Mouse (Mus musculus) T-helper 17 cell (primary cell): Measurements from ENCODE around the gene Fam107b.

Experiments used
- in situ Hi-C, 2 experiments: fragments of 300-600 bp; cut with MboI, MseI; formaldehyde crosslinking; loops; 1 replicate in 1 of 2; 2 replicates in 1 of 2; pipeline ENCODE4 v1.15.1; 2025; ENCODE audit warnings: high pct_unique_total_duplicates in 2 of 2

The Fam107b gene

DNA sequence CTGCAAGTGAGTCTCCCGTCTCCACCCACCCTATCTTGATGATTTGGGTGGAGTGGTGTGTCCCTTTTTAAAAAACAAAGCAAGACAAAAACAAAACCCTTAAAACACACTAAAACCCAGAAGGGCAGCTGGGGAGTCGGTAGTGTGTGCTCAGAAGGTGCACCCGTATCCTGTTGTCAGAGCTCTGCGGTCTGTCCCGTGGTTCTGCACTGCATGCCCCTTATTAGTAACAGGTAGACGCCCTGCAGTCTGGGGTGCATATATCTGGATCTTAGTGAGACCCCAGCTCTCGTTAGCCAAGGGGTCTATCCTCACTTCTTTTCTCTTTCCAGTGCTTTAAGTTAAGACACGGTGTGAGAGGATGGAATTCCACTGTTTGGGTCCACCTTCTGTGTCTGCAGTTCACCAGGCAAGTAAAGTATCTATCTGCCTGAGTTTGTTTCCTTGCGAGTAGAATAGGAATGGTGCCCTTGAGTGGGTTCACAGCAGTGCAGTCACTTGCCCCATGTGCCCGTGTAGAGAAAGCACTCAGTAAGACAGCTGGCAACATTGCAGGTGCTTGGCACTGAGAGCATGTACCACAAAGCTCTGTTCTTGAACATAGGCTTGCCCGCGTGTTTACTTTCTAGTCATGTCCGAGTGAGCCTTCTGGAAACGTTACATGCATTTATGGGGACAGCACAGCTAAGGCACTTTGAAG lies 161.2 kb downstream of the Fam107b start:
- in situ Hi-C loops, result no loop called here

DNA sequence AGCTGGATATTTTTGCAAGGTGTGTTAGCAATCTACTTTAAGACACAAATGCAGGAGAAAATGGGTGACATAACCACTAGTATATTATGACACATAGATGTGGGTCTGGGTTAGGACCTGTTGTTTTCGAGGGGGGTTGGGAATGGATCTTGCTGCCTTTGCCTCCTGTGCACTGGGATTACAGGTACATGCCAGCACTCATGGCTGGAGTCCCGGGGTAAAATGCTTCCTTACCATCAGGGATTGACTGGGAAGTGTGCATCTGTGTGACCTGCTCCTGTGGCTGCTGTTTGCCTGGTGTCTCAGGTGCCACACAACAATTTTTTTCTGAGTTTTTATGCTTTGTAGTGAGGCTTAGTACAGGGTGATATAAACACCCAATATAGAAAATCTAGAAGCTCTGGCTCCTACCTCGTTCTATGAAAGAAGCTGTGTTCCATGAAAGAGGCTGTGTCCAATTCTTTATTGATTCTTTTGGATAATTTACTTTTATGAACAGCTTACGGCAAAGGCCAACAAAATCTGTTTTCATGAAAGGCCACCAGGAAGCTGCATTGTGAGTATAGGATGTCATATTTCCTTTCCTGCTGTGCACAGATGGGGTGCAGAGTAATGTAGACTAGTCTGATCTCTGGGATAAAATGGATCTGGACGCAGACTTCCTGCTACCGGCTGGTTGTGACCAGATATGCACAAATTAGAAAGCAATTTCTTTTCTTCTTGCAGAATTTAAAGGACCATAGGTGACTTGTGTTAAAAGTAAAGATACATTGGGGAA lies 167.8 kb downstream of the Fam107b start:
- in situ Hi-C loops, result no loop called here

DNA sequence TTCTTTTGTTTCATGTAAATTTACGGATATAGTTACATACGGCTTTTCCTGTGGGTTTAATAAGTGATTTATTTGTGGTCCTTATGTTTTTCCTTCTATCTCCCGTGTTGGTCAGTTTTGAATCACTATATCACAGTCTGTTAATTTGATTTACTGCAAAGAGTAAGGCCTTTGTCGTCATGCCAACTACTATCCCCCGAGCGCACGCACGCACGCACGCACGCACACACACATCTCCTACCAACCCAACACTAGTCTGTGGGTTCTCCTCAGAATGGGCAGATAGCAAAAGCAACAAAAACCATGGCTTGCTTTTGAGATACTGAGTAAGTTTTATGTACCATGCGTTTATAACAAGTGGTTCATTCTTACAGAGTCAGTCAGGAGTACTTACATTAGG lies 168.4 kb downstream of the Fam107b start:
- in situ Hi-C loops, result no loop called here

DNA sequence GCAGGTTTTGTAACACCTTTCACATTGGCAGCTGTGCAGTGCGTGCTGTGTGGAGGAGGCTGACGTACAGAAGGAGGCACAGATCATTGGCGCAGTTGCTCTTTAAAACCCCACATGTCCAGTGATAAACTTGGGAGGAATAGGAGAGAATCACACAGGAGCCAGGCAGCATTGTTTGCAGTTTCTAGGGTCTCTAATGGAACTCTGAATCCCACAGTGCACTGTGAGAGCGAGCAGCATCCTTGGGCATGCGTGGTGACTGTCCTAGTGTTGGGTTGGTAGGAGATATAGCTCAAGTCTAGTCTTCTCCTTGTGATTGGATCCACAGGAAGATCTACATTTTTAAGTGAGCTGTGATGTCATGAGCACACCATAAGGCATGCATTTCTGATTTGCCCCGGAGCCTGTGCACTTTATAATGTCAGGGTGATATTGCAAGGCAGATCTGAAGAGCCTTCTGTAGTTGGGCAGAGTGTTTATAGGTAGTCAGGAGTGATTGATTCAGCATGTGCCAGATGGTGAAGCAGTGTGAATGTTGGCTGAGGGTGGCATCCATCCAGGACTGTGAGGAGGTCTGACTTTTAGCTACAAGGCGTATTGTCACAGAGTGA lies 169.2 kb downstream of the Fam107b start:
- in situ Hi-C loops, result no loop called here

DNA sequence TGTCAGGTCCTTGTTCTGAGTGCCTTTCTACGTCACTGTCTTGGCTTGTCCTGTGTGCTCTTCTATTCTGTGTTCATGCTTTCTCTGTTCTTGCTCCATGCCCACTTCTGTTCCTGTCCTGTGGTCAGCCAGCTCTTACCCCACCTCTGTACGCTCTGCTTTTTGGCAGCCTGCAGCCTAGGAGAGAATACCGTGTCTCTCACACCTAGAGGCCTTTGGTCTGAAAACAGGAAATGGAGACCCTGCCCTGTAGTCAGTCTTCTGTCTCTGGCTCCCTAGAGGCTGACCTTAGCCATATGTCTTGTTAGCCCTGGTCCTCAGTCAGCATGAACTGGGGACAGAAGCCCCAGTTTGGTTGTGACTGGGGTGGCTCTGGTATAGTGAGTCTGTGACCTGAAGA lies 170.0 kb downstream of the Fam107b start:
- in situ Hi-C loops, result no loop called here

DNA sequence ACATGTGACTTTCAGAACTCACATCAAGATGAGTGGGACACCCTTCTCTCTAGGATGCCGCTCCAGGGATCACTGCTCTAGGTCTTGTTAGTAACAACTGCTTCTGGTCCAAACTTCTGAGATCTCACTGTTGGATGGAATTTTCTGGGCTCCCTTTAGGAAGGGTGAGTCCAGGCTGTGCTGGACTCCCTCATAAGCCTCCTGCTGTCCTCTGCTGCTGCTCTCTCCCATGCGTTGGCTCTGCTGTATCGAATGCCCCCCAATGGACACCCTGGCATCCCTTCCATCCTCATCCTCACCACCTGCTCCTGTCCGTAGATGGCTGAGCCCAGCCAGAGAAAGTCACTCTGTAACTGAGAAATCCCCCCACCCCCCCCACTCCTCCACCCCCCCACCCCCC lies 170.4 kb downstream of the Fam107b start:
- in situ Hi-C loops, result no loop called here

DNA sequence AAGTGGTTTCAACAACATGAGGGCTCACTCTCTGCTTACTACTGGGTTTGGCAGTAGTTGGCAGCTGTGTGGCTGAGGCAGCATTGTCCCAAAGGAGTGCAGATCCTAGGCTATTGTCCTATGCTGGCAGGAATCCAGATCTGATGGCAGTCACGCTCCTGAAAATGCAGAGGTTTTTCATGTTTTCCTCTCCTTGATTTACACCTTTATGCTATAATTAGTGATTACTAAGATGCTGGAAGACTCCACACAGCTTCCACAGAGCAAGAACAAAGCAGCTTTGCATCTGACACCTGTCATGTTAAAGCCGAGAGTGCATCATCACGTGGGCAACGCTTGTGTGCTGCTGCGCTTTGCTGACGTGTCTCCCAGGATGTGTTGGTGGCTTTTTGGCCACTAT lies 172.2 kb downstream of the Fam107b start:
- in situ Hi-C loops, result no loop called here

DNA sequence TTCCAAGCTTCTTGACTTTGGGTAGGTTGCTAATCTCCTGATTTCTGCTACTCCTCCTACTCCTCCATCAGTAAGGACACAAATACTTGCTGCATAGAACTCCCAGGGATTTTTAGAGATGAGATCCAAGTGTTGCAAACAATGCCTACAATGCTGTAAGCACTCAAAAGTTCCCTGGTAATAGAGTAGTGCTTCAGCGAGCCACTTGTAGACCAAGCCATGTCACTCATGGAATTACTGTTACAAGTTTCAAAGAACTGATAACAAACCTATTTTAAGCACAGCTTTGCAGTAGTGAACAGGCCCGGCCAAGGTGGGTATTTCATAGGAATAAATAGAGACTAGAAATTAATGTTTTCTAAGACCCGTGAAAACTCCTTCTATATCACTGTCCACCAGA lies 174.8 kb downstream of the Fam107b start:
- in situ Hi-C loops, result no loop called here

DNA sequence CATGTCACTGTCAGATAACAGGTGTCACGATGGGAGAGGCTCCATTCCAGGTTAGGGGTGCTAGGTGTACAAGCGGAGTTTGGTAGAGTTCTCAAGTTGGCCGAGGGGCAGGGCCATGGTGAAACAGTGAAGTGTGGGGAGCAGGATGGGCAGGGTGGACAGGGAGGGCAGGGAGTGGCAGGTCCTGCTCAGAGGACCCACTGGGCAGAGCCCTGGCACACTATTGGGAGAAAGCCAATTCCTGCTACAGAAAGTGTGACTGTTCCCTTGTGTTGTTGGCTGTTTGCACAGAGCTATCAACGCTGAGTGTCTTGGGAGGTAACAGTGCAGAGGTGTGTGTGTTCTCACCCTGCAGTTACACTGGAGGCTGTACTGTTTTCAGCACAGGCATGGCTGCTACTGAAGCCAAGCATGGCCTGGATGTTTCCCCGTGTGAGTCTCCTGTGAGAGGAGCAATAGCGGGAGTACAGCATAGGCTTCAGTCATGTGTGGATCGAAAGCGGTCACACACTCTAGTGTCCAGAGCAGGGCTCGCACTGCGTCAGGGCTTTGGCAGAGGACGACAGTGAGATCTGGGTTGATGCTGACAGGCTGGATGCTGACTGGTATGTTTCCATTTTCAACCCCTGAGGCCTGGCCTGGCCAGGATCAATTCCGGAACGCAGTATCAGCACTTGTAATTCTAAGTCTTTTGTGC lies 175.8 kb downstream of the Fam107b start:
- in situ Hi-C loops, result no loop called here

DNA sequence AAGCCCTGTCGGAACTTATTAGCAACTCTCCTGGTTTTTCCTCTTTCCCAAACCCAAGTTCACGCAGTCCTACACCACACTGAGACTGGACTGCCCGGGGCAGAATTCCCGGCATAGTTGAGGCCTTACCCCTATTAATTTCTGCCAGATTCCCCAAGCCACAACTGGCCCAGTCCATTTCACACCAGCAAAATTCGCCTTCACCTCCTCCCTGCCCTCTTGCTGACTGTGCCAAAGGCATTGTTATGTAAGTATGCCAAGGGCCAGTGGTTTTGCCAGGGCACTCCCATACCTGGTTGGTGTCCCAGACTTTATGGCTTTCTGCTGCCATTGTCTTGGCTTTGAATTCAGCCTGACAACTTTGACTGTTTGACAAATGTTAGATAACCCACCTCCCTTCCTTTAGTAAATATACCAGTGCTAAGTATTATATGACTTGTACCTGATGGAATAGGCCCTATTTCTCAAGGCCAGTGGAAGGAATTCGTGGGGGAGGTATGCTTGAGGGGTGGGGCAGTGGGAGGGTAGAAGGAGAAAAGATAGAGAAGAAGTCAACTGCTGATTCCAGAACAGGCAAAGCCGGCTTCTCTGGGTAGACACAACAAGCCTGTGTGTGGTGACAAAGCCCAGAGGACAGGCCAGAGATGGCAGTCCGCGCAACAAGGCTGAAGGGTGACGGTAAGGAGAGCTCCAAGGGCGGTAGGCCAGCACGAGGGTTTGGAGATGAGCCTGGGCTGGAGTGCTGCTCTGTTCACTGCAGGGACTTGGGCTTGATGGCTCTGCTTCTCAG lies 178.6 kb downstream of the Fam107b start:
- in situ Hi-C loops, result no loop called here

DNA sequence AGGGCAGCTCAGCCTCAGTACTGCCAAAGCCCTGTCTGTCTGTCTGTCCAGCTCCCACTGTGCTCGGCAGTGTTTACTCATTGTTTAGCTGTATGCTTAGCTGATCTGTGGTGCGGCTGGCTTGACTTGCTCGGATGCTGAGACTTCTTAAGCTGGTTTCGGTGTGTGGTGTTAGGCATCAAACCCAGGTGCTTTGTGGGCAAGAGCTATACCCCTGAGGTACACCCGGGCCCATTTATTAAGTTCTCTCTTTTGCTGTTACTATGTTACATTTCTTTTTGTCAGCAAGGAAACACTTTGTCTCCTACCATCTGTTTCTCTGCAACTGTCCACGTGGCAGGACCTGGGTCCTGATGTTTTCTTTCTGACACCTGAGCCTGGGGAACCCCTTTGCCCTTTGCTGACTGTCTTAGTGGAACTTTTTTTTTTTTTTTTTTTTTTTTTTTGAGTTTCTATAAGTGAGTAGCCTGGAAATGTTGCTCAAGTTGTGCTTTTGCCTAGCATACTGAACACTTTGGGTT lies 179.3 kb downstream of the Fam107b start:
- in situ Hi-C loops, result no loop called here

DNA sequence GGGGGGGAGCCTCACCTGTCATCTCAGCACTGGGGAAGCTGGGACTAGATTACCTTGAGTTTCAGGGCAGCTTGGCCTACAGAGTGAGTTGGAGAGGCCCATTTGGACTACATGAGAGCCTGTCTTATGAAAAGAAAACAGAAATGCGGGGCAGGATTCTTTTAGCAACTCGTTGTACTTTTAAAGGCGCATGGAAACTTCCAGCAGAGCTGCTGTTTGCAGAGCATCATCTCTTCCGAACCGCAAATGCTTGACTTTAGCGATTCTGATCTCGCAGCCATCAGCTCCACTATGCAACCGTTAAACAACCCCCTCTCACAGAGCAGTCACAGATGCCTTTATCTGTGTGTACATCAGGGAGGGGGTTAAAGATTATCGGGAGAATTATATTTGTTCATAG lies 179.8 kb downstream of the Fam107b start:
- in situ Hi-C loops, result no loop called here

DNA sequence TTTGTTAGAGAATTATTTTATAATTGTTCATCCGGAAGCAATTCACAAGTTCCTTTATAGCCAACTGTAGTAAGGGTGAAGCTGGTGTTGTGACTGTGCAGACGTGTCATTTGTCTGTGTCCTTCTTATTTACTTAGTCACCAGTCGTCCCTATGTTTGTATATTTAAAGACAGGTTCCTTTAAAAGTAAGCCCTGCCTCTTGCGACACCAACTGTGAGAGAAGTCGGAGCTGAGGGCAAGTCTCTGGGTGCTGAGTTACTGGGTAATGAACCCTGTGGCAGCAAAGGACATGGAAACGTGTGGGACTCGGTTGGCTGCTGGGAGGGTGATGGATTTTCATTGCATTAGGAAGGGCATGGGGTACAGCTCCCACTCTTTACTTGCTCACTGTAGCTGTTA lies 182.1 kb downstream of the Fam107b start:
- in situ Hi-C loops, result no loop called here

DNA sequence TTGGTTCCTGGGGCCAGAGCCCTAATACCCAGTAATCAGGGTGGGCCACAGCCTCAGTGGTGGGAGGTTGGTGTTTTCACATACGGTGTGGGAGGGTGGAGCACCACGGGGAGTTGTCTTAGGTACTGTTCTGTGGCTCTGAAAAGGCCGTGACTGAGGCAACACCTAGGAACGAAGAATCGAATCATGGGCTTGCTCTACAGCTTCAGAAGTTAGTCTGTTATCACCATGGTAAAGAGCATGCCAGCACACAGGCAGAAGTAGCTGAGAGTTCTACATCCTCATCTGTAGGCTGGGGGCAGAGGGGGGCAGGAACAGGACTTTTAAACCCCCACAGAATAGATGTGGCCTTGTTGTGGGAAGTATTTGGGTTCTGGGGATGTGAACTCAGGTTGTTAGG lies 182.6 kb downstream of the Fam107b start:
- in situ Hi-C loops, result no loop called here

DNA sequence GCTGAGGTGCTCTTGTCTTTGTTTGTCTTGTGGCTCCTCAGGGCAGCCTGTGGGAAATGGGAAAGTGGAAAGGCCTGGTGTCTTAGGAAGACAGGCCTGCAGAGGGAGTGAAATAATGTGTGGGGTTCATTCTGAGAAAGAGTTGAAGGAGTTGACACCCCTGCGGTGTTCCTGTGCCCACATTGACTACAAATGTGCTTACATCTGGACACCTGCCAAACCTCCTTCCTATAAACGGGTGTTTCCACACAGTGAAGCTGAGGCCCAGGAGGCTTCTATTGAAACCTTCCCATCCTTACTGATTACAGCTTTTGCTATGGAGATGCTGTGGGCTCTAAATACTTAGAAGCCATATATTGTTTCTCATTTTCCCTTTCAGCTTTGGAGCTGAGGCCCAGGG lies 183.5 kb downstream of the Fam107b start:
- in situ Hi-C loops, result no loop called here

DNA sequence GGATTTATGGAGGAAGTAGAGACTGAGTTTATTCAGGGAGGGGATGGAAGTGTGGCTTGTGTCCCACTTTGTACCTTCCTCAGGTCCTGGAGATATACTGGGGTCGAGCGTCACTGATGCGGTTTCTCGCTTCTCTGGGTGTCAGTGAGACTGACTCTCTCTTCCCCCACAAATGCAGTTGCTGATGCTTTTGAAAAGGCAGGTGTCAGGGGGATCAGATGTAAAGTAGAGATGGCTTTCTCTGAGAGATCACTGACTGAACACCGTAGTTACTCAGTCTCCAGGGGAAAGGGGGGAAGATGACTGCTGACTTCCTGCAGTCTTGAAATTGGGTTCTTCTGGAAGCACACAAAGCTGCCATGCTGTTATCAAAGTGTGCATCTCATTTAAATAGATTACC lies 185.6 kb downstream of the Fam107b start:
- in situ Hi-C loops, result no loop called here

DNA sequence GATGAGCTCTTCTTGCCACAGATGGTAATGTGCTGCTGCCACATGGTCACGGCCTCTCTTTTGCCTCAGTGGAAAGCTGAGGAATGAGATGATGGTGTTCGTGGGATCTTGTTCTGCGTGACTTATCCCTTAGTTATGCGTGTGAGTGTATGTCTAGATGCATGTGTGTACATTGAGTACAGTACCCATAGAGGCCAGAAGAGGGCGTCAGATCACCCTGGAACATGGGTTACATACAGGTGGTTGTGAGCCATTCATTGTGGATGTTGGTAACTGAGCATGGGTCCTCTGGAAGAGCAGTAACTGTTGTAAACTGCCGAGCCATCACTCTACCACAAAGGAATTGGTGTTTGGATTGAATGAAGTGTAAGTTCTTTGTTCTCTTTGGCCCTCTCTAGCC lies 188.1 kb downstream of the Fam107b start:
- in situ Hi-C loops, result no loop called here

DNA sequence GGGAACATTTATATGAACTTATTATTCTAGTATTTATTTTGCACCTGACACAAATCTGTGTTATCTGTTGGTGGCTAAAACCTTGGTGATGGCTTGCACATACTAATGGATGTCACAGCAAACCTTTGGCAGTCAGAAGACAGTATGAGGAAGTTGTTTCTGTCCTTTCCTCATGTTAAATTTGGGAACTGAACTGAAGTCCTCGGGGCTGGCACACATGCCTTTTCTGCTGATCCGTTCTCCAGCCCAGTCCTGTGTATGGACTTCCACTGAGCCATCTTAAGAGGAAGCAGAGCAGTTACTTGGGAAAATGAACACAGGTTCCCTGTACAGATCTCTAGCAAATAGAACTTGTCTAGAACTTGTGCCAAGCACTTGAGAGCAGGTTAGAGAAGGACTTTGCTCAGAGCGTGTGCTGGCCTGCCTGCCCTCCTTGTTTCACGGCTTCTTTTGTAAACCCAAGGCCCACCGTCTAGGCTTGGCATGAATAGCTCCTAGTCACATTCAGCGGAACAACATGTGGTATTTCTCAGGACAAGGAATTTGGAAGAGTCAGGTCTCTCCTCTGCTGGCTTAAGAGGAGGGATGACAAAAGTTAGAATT lies 190.0 kb downstream of the Fam107b start:
- in situ Hi-C loops, result loop anchor here in 1 of 2 experiments (5.0 kb wide), 1 partner anchor 213 kb away; no protein-coding TSS in a partner anchor

DNA sequence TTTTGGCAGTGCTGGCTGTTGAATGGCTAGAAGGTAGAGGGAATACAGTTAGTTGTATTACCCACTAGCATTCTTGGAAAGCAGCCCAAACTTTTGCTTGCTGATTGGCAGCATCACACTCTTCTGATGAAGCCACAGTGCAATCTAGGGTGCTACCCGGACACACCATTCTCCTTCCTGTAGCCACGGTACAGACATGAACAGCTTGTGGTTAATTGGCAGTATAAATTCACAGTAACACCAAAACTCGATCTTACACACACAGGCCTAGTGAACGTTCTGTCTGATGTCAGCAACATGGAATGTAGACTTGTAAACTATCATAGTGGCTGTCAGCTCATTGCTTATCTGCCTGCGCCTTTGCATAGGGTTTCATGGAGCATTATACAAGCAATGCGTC lies 193.8 kb downstream of the Fam107b start:
- in situ Hi-C loops, result loop anchor here in 1 of 2 experiments (5.0 kb wide), 1 partner anchor 217 kb away; no protein-coding TSS in a partner anchor

DNA sequence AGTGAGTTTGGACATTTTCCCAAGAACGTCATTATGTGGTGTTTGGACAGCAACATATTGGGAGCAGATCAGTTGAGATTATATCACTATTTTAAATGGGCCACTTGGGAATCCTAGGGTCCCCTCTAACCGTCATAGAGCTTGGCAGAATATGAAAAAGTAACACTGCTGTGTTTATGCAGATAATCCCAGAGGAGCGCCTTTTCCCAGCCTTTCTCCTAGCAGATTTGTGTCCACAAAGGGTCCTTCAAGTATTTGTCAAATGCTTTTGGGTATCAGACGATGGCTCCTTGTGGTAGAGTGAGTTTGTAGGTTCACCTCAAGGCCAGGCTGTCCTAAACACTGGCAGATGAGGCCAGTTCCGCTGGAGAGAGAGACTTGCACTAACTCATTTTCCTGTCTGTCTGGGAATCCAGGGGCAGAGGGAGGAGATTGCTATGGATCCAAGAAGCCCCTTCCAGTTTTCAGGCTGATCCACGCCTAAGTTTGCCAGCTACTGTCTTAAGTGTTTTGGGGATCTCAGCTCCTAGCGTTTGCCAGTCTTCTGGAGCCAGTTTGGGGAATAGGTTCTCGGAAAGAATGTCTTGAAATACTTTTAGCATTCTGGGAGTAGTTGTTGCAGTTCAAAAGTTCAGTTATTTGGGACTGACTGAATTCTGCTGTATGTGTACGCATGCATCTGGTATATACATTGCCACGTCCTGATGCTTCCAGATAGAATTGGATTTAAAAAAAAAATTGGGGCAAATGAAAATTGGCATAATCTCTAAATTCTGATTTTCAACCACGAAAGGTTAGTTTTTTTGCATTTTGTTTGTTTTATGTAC lies 195.9 kb downstream of the Fam107b start:
- in situ Hi-C loops, result no loop called here
